Mouse (Mus musculus): Measurements from ENCODE around the gene Cd80. TPM values are rescaled to one million over a fixed set of nuclear protein-coding genes. Genes with fewer than 3 reads are reported as not detected.
"Not testable (repeated sequence)": the region's sequence is repeated elsewhere in the genome, so short reads cannot be mapped to it uniquely, and the experiment has no call there.

Gene Cd80
- polyA plus RNA-seq, 1 experiment from 2014 or later = 0.73 TPM

GRCm38 (mm10) chr16:38474677-38475286, 19.4 kb downstream of the Cd80 start:
- no peak for ATAC-seq (ENCODE audit: insufficient number of reproducible peaks, low FRiP score)
- Histone ChIP-seq H3K36me3 (no peaks in the 10 kb centered on the region), H3K9me3 (replicated peaks) (no peaks in the 10 kb centered on the region), H3K4me2 (no peak overlapping the region), H3K27ac (ENCODE audit: poor library complexity, severe bottlenecking) (no peak overlapping the region), H3K4me3 (no peak overlapping the region), H3K27me3 (replicated peaks) (no peaks in the 10 kb centered on the region), H3K4me1 (replicated peaks) (peaks cover 10% of the 10 kb centered on the region), H3K9ac (no peak overlapping the region)
- WGBS = 82% methylated on average over 9 of the region's 9 CpGs

- Histone ChIP-seq H3K27me3 (replicated peaks) (no peaks in the 10 kb centered on the region), H3K36me3 (no peaks in the 10 kb centered on the region), H3K27ac (ENCODE audit: poor library complexity, severe bottlenecking) (peak overlapping the region; percentile 94), H3K9me3 (replicated peaks) (no peaks in the 10 kb centered on the region), H3K9ac (0 out of 2 replicates have a peak overlapping the region, but pooled peaks have one; percentile 71), H3K4me1 (replicated peaks) (peaks cover 10% of the 10 kb centered on the region), H3K4me3 (peak overlapping the region; percentile 48), H3K4me2 (peak overlapping the region; percentile 81)
- WGBS = 21% methylated on average over 4 of the region's 4 CpGs
- ATAC-seq (ENCODE audit: insufficient number of reproducible peaks, low FRiP score) = 0 out of 2 replicates have a peak, but pooled peaks have one; percentile 9
These were observed 20.4 kb downstream of the Cd80 start for GRCm38 (mm10) chr16:38475681-38476311.

- H3K36me3 ChIP-seq = no peaks in the 10 kb centered on the region
- H3K27me3 ChIP-seq (replicated peaks) = no peaks in the 10 kb centered on the region
- H3K4me3 ChIP-seq = peak overlapping the region; percentile 48
- 0 out of 2 replicates have a peak, but pooled peaks have one; percentile 17 for ATAC-seq (ENCODE audit: insufficient number of reproducible peaks, low FRiP score)
- peak overlapping the region; percentile 71 for H3K9ac ChIP-seq
- H3K27ac ChIP-seq (ENCODE audit: poor library complexity, severe bottlenecking) = peak overlapping the region; percentile 94
- H3K9me3 ChIP-seq (replicated peaks) = no peaks in the 10 kb centered on the region
- H3K4me1 ChIP-seq (replicated peaks) = peaks cover 10% of the 10 kb centered on the region
- 7% methylated on average over 34 of the region's 34 CpGs for WGBS
- H3K4me2 ChIP-seq = peak overlapping the region; percentile 81
These were observed 21.2 kb downstream of the Cd80 start for GRCm38 (mm10) chr16:38476312-38477240.

DNA sequence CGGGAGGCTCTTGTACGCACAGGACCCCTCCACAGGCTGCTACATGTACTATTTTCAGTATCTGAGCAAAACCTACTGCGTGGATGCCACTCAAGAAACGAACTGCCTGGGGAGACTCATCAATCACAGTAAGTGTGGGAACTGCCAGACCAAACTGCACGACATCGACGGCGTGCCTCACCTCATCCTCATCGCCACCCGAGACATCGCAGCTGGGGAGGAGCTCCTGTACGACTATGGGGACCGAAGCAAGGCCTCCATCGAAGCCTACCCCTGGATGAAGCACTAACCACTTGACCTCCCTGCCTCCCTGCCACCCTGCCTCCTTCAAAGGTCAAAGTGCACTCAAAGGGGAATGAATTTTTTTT, 21.9 kb downstream of the Cd80 start:
- Histone ChIP-seq H3K4me3 (peak overlapping the region; percentile 48), H3K27ac (ENCODE audit: poor library complexity, severe bottlenecking) (peak overlapping the region; percentile 94; the same call in 1 of the 2 replicates), H3K4me2 (peak overlapping the region; percentile 81), H3K9ac (peak overlapping the region; percentile 71; the same call in 1 of the 2 replicates)
- H3K36me3 ChIP-seq; H3K9me3 ChIP-seq (replicated peaks); H3K4me1 ChIP-seq (replicated peaks); H3K27me3 ChIP-seq (replicated peaks): not testable (repeated sequence)
- 0 out of 2 replicates have a peak, but pooled peaks have one; percentile 26 for ATAC-seq (ENCODE audit: insufficient number of reproducible peaks, low FRiP score)
- 33% methylated on average over 14 of the region's 14 CpGs for WGBS

DNA sequence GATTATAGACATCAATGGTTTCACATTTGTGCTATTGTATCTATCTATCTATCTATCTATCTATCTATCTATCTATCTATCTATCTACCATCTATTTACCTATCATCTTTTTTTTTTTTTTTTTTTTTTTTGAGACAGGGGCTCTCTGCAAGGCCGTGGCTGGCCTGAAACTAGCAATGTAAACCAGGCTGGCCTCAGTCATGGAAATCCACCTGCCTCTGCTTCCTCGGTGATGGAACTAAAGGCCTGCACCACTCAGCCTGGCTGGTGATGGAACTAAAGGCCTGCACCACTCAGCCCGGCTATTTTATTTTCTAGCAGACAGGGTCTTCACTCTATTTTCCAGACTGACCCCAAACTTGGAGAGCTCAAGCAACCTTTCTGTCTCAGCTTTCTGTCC, 22.9 kb downstream of the Cd80 start:
- H3K4me3 ChIP-seq = no peak overlapping the region
- no peak overlapping the region for H3K9ac ChIP-seq
- WGBS = 83% methylated on average over 3 of the region's 3 CpGs
- no peak overlapping the region for H3K27ac ChIP-seq (ENCODE audit: poor library complexity, severe bottlenecking)
- H3K9me3 ChIP-seq (replicated peaks) = no peaks in the 10 kb centered on the region
- no peaks in the 10 kb centered on the region; the same call in 1 of the 2 replicates for H3K27me3 ChIP-seq (replicated peaks)
- ATAC-seq (ENCODE audit: insufficient number of reproducible peaks, low FRiP score) = no peak
- H3K36me3 ChIP-seq = no peaks in the 10 kb centered on the region
- no peak overlapping the region for H3K4me2 ChIP-seq
- H3K4me1 ChIP-seq (replicated peaks) = peaks cover 14% of the 10 kb centered on the region

- H3K36me3 ChIP-seq = no peaks in the 10 kb centered on the region
- H3K9me3 ChIP-seq (replicated peaks) = no peaks in the 10 kb centered on the region
- no peak overlapping the region for H3K4me2 ChIP-seq
- H3K4me3 ChIP-seq = no peak overlapping the region
- ATAC-seq (ENCODE audit: insufficient number of reproducible peaks, low FRiP score) = no peak
- H3K27ac ChIP-seq (ENCODE audit: poor library complexity, severe bottlenecking) = no peak overlapping the region
- 59% methylated on average over 4 of the region's 4 CpGs for WGBS
- no peak overlapping the region for H3K9ac ChIP-seq
- H3K27me3 ChIP-seq (replicated peaks) = peaks cover 9% of the 10 kb centered on the region; the same call in 1 of the 2 replicates
- peaks cover 17% of the 10 kb centered on the region for H3K4me1 ChIP-seq (replicated peaks)
These were observed 26.0 kb downstream of the Cd80 start for GRCm38 (mm10) chr16:38481327-38481726.

- H3K27ac ChIP-seq (ENCODE audit: poor library complexity, severe bottlenecking) = no peak overlapping the region
- H3K4me2 ChIP-seq = peak overlapping the region; percentile 84
- H3K9ac ChIP-seq = peak overlapping the region; percentile 37; the same call in 1 of the 2 replicates
- H3K4me3 ChIP-seq = peak overlapping the region; percentile 48
- no peaks in the 10 kb centered on the region for H3K36me3 ChIP-seq
- H3K9me3 ChIP-seq (replicated peaks) = no peaks in the 10 kb centered on the region
- no peak for ATAC-seq (ENCODE audit: insufficient number of reproducible peaks, low FRiP score)
- peaks cover 10% of the 10 kb centered on the region for H3K4me1 ChIP-seq (replicated peaks)
- H3K27me3 ChIP-seq (replicated peaks) = peaks cover 9% of the 10 kb centered on the region; the same call in 1 of the 2 replicates
- WGBS = 15% methylated on average over 32 of the region's 32 CpGs
These were observed 27.6 kb downstream of the Cd80 start for GRCm38 (mm10) chr16:38482780-38483562.

DNA sequence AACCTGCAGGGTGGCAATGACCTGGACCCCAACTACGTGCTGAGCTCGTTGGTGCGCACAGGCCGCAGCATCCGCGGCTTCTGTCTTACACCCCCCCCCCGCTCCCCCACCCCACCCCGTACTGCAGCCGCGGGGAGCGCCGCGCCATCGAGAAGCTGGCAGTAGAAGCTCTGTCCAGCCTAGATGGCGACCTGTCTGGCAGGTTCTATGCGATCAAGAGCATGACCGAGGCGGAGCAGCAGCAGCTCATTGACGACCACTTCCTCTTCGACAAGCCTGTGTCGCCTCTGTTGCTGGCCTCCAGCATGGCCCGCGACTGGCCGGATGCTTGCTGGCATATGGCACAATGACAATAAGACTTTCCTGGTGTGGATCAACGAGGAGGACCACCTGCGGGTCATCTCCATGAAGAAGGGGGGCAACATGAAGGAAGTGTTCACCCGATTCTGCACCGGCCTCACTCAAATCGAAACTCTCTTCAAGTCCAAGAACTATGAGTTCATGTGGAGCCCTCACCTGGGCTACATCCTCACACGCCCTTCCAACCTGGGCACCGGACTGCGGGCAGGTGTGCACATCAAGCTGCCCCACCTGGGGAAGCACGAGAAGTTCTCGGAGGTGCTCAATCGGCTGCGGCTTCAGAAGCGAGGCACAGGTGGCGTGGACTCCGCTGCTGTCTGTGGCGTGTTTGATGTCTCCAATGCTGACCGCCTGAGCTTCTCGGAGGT, 28.4 kb downstream of the Cd80 start:
- peak overlapping the region; percentile 48 for H3K4me3 ChIP-seq
- peak; percentile 33; the same call in 1 of the 2 replicates for ATAC-seq (ENCODE audit: insufficient number of reproducible peaks, low FRiP score)
- peak overlapping the region; percentile 84 for H3K4me2 ChIP-seq
- H3K36me3 ChIP-seq = no peaks in the 10 kb centered on the region
- H3K9ac ChIP-seq = peak overlapping the region; percentile 37; the same call in 1 of the 2 replicates
- WGBS = 25% methylated on average over 42 of the region's 42 CpGs
- H3K27me3 ChIP-seq (replicated peaks) = peaks cover 9% of the 10 kb centered on the region; the same call in 1 of the 2 replicates
- peaks cover 10% of the 10 kb centered on the region for H3K4me1 ChIP-seq (replicated peaks)
- no peak overlapping the region for H3K27ac ChIP-seq (ENCODE audit: poor library complexity, severe bottlenecking)
- no peaks in the 10 kb centered on the region for H3K9me3 ChIP-seq (replicated peaks)

- Histone ChIP-seq H3K27ac (ENCODE audit: poor library complexity, severe bottlenecking) (no peak overlapping the region), H3K4me1 (replicated peaks) (no peaks in the 10 kb centered on the region), H3K4me2 (no peak overlapping the region), H3K4me3 (no peak overlapping the region), H3K36me3 (peaks cover 11% of the 10 kb centered on the region), H3K9me3 (replicated peaks) (no peaks in the 10 kb centered on the region), H3K27me3 (replicated peaks) (no peaks in the 10 kb centered on the region), H3K9ac (no peak overlapping the region)
- ATAC-seq (ENCODE audit: insufficient number of reproducible peaks, low FRiP score) = no peak
- 77% methylated on average over 3 of the region's 3 CpGs for WGBS
These were observed 37.2 kb downstream of the Cd80 start for GRCm38 (mm10) chr16:38492551-38492950.

- H3K27ac ChIP-seq (ENCODE audit: poor library complexity, severe bottlenecking) = no peak overlapping the region
- H3K4me2 ChIP-seq = no peak overlapping the region
- no peaks in the 10 kb centered on the region for H3K4me1 ChIP-seq (replicated peaks)
- H3K27me3 ChIP-seq (replicated peaks) = no peaks in the 10 kb centered on the region
- H3K9me3 ChIP-seq (replicated peaks) = no peaks in the 10 kb centered on the region
- 77% methylated on average over 10 of the region's 10 CpGs for WGBS
- ATAC-seq (ENCODE audit: insufficient number of reproducible peaks, low FRiP score) = no peak
- H3K4me3 ChIP-seq = no peak overlapping the region
- H3K36me3 ChIP-seq = peaks cover 24% of the 10 kb centered on the region
- H3K9ac ChIP-seq = no peak overlapping the region
These were observed 38.5 kb downstream of the Cd80 start for GRCm38 (mm10) chr16:38493890-38494289.

Data from heart, embryonic 12.5 days (tissue).